In the genomic region with DNA sequence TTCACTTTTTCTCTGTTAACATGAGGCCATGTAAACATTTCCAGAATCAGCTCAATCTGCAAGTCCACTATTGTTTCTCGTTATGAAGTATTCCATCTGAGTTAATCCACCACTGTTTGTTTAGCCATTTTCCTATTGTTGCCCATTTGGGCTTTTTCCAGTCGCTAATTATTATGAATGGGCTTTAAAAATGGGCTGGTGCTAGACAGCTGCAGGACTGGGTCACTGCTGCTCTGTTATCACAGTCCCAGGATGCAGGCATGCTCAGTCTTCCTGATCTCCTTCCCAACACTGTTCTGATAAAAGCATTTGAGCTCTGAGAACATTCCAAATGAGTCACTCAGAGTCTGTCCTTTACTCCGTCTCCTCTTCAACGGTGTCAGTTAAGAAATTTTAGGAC, we compare ENCODE assay signal across 13 mouse cellular contexts. TPM values are rescaled to one million over a fixed set of nuclear protein-coding genes. Genes with fewer than 3 reads are reported as not detected.
DNase-seq lines count a peak whose midpoint lies in the region; ATAC-seq and TF ChIP-seq lines count a peak whose summit lies in the region.
"Had no signal": no experiment of that assay in that cellular context is flagged by ENCODE, and none has a peak within 500 bp of the region (broad histone marks: within the 10 kb centered on the region; RNA-seq: fewer than 3 reads in every experiment).

No protein-coding gene starts in this region.

- 40% methylated on average over 4 of the region's 4 CpGs for WGBS in forebrain, embryonic 14.5 days
- WGBS in forebrain, postnatal 0 days, result 37% methylated on average over 4 of the region's 4 CpGs
- WGBS in lung, embryonic 14.5 days, result 52% methylated on average over 4 of the region's 4 CpGs
- 50% methylated on average over 4 of the region's 4 CpGs for WGBS in kidney, embryonic 16.5 days

- no peak; the same call in 1 of the 2 replicates for ATAC-seq in forebrain, embryonic 14.5 days
- no peak for ATAC-seq in forebrain, postnatal 0 days
- ATAC-seq in lung, embryonic 14.5 days (ENCODE audit: insufficient read depth), result peak; percentile 58
- ATAC-seq in kidney, embryonic 16.5 days (ENCODE audit: low FRiP score, low TSS enrichment), result peak; percentile 59; the same call in 1 of the 2 replicates

- H3K4me2 ChIP-seq in forebrain, embryonic 14.5 days (ENCODE audit: low read length), result no peak overlapping the region
- H3K4me2 ChIP-seq in forebrain, postnatal 0 days (ENCODE audit: low read depth), result no peak overlapping the region
- H3K4me2 ChIP-seq in lung, embryonic 14.5 days, result no peak overlapping the region
- no peak overlapping the region for H3K4me2 ChIP-seq in kidney, embryonic 16.5 days (replicated peaks; ENCODE audit: low read depth, low read length)
- H3K4me2 ChIP-seq: liver, embryonic 15.5 days had no signal

- no peaks in the 10 kb centered on the region for H3K27me3 ChIP-seq in forebrain, embryonic 14.5 days (replicated peaks; ENCODE audit: control insufficient read depth, insufficient read depth, low read length)
- no peaks in the 10 kb centered on the region for H3K27me3 ChIP-seq in forebrain, postnatal 0 days (ENCODE audit: insufficient read depth, low read length)
- H3K27me3 ChIP-seq in lung, embryonic 14.5 days (ENCODE audit: insufficient read depth, low read length), result no peaks in the 10 kb centered on the region
- no peaks in the 10 kb centered on the region for H3K27me3 ChIP-seq in kidney, embryonic 16.5 days (ENCODE audit: insufficient read depth, low read length)
- H3K27me3 ChIP-seq: liver, embryonic 15.5 days had no signal

- H3K4me1 ChIP-seq in forebrain, embryonic 14.5 days (ENCODE audit: control insufficient read depth, insufficient read depth, low read length), result peaks cover 6% of the 10 kb centered on the region
- peaks cover 8% of the 10 kb centered on the region; the same call in 1 of the 2 replicates for H3K4me1 ChIP-seq in forebrain, postnatal 0 days (ENCODE audit: insufficient read depth)
- no peaks in the 10 kb centered on the region for H3K4me1 ChIP-seq in lung, embryonic 14.5 days (ENCODE audit: insufficient read depth)
- H3K4me1 ChIP-seq in kidney, embryonic 16.5 days (ENCODE audit: insufficient read depth, low read length), result no peaks in the 10 kb centered on the region
- H3K4me1 ChIP-seq: liver, embryonic 15.5 days had no signal

- H3K4me3 ChIP-seq in forebrain, embryonic 14.5 days (ENCODE audit: low read depth, low read length), result no peak overlapping the region
- no peak overlapping the region for H3K4me3 ChIP-seq in forebrain, postnatal 0 days (ENCODE audit: low read depth, low read length)
- H3K4me3 ChIP-seq in lung, embryonic 14.5 days (ENCODE audit: low read depth, low read length), result no peak overlapping the region
- H3K4me3 ChIP-seq in kidney, embryonic 16.5 days (ENCODE audit: low read length), result no peak overlapping the region
- H3K4me3 ChIP-seq: liver, embryonic 15.5 days had no signal

- no peak overlapping the region for H3K9ac ChIP-seq in forebrain, embryonic 14.5 days (ENCODE audit: low read length)
- no peak overlapping the region for H3K9ac ChIP-seq in forebrain, postnatal 0 days
- H3K9ac ChIP-seq in lung, embryonic 14.5 days, result no peak overlapping the region
- H3K9ac ChIP-seq in kidney, embryonic 16.5 days (replicated peaks; ENCODE audit: low read length), result no peak overlapping the region
- H3K9ac ChIP-seq: liver, embryonic 15.5 days had no signal

- H3K36me3 ChIP-seq in forebrain, embryonic 14.5 days (ENCODE audit: control insufficient read depth, insufficient read depth, low read length), result no peaks in the 10 kb centered on the region
- H3K36me3 ChIP-seq in forebrain, postnatal 0 days (ENCODE audit: insufficient read depth), result no peaks in the 10 kb centered on the region
- no peaks in the 10 kb centered on the region for H3K36me3 ChIP-seq in lung, embryonic 14.5 days (ENCODE audit: insufficient read depth)
- H3K36me3 ChIP-seq in kidney, embryonic 16.5 days (ENCODE audit: insufficient read depth, low read length), result no peaks in the 10 kb centered on the region
- H3K36me3 ChIP-seq: liver, embryonic 15.5 days had no signal

- TF ChIP-seq CTCF in forebrain, postnatal 0 days (IDR thresholded peaks at IDR 0.05; ENCODE audit: low read depth), result no peak
- no peak for TF ChIP-seq CTCF in lung, embryonic 14.5 days (IDR thresholded peaks at IDR 0.05; ENCODE audit: low read depth)

- H3K27ac ChIP-seq in forebrain, embryonic 14.5 days (ENCODE audit: low read depth, low read length), result no peak overlapping the region
- H3K27ac ChIP-seq in forebrain, postnatal 0 days (ENCODE audit: low read depth, low read length), result no peak overlapping the region
- no peak overlapping the region for H3K27ac ChIP-seq in lung, embryonic 14.5 days (ENCODE audit: low read depth)
- H3K27ac ChIP-seq in kidney, embryonic 16.5 days (ENCODE audit: low read length), result no peak overlapping the region
- H3K27ac ChIP-seq: liver, embryonic 15.5 days had no signal

- no peaks in the 10 kb centered on the region for H3K9me3 ChIP-seq in forebrain, embryonic 14.5 days (replicated peaks; ENCODE audit: control insufficient read depth, low read length)
- no peaks in the 10 kb centered on the region for H3K9me3 ChIP-seq in forebrain, postnatal 0 days (ENCODE audit: low read length)
- no peaks in the 10 kb centered on the region for H3K9me3 ChIP-seq in lung, embryonic 14.5 days (ENCODE audit: low read depth, low read length)
- no peaks in the 10 kb centered on the region for H3K9me3 ChIP-seq in kidney, embryonic 16.5 days (ENCODE audit: low read length)
- H3K9me3 ChIP-seq: liver, embryonic 15.5 days had no signal

- peak; percentile 8 for DNase-seq in forebrain, embryonic 14.5 days (ENCODE audit: low spot score)
- no peak for DNase-seq in forebrain, postnatal 0 days
- DNase-seq in lung, embryonic 14.5 days, result peak; percentile 31
- DNase-seq in lung, postnatal 14 days, result no peak
- peak; percentile 25 for DNase-seq in skeletal muscle tissue, adult 2 months (ENCODE audit: low read depth, low spot score)
- no peak for DNase-seq in cerebellum, postnatal 36 days
- no peak for DNase-seq in frontal cortex, postnatal 25 days (ENCODE audit: low spot score in 2 of 2)
- DNase-seq: B cell, adult 2 months; cerebellum, postnatal 10 days had no signal

RNA-seq across cellular contexts. Expression of gene Olfr987, which starts 58.1 kb away (rescaled TPM):
- polyA plus RNA-seq in forebrain, embryonic 14.5 days (2014; fragmentation: Nextera tagmentation; extraction: Ambion mirVana), result not detected in 2 replicates
- not detected in 2 replicates for total RNA-seq in forebrain, postnatal 0 days (2014; rRNA removed)
- polyA plus RNA-seq in forebrain, postnatal 0 days (2015; fragmentation: Nextera tagmentation; extraction: Ambion mirVana), result not detected in 2 replicates
- not detected in 2 replicates for polyA plus RNA-seq in lung, embryonic 14.5 days (2014; fragmentation: Nextera tagmentation; extraction: Ambion mirVana)
- not detected in 2 replicates for polyA plus RNA-seq in kidney, embryonic 16.5 days (2015; fragmentation: Nextera tagmentation; extraction: Ambion mirVana)
- total RNA-seq: gastrocnemius, adult 8-10 months had no signal
- polyA plus RNA-seq: liver, embryonic 15.5 days; urinary bladder, adult 2 months had no signal

Comparison
In these comparisons a context has a peak if more than half of its experiments do, and no peak if none do; other contexts are left out.
1. DNase-seq: peak in forebrain, embryonic 14.5 days (single experiment), lung, embryonic 14.5 days (single experiment) and skeletal muscle tissue, adult 2 months (single experiment); none in forebrain, postnatal 0 days (single experiment), lung, postnatal 14 days (single experiment), cerebellum, postnatal 36 days (0 of 2) and frontal cortex, postnatal 25 days (0 of 2).
2. ATAC-seq: peak in lung, embryonic 14.5 days (single experiment) and kidney, embryonic 16.5 days (single experiment); none in forebrain, embryonic 14.5 days (single experiment) and forebrain, postnatal 0 days (single experiment).